Mouse (Mus musculus) lung, postnatal 25 days (tissue): ENCODE measurements around the gene Spag7.

Experiments
- DNase-seq: peaks from one replicate; pipeline ENCODE4 v3.0.0; 2022; ENCODE audit warnings: low spot score

The Spag7 gene

DNA sequence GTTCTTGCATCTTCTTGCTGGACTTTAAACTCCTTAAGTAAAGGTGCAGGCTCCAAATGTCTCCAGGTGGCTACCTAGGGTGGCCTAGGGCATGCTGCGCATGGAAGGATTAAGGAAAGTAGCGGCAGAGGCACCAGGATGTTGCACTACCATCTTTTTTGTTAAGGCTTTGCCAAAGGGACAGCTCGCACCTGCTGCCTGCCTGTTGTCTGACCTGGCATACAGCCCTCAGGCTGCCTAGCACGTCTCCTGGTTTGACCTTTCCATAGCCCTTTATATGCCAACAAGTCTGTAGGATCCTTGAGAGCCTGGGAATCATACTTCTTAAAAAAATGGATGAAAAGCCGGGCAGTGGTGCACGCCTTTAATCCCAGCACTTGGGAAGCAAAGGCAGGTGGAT, 26.2 kb downstream of the Spag7 start:
- DNase-seq = no peak

DNA sequence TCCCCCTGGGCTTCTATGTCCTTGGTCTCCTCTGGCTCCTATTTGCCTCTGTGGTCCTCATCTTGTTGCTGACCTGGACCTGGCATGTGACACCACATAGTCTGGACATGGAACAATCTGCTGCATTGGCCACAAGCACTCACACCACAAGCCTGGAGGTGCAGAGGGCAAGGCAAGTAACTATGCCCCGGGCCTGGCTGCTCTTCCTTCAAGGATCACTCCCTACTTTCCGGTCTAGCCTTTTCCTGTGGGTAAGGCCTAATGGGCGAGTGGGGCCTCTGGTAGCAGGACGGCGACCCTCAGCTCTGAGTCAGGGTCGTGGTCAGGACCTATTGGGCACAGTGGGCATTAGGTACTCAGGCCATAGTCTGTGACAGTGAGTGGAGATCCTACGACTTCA, 28.0 kb downstream of the Spag7 start:
- DNase-seq = no peak

DNA sequence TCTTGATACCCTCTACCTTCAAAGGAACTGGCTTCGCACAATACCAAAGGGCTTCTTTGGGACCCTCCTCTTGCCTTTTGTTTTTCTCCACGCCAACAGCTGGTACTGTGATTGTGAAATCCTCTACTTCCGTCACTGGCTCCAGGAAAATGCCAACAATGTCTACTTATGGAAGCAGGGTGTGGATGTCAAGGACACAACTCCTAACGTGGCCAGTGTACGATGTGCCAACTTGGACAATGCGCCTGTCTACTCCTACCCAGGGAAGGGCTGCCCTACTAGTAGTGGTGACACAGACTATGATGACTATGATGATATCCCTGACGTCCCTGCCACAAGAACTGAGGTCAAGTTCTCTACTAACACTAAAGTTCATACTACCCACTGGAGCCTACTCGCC, 29.2 kb downstream of the Spag7 start:
- no peak for DNase-seq

DNA sequence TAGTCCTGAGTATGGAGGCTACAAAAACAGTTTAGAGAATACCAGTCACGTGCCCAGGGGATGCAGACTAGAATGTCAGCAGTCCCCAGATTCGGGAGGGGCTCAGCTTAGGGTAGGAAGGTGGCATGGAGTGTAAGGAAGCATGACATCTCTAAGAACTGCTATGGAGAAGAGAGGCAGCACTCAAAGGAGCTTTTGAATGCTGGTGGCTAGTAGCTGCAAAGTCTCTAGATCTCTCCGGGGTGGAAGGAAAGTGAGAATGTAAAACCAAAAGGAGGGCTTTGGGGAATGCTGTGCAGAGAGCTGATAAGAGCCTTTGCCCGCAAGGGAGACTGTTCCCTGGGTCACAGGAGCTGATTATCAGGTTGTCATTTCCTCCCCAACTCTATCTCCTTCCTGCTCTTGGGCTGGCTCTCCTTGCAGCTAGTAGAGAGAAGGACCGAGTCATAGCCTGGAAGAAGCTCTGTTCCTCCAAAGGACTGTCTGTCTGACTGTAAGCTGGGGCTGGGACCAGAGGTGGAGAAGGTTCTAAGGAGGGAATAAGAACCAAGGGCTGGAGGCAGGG, 30.4 kb downstream of the Spag7 start, which contains the start of gene Gp1ba:
TSS of gene Gp1ba (plus strand) at position 409 of the 565 bp plus-strand sequence.
- no peak for DNase-seq

DNA sequence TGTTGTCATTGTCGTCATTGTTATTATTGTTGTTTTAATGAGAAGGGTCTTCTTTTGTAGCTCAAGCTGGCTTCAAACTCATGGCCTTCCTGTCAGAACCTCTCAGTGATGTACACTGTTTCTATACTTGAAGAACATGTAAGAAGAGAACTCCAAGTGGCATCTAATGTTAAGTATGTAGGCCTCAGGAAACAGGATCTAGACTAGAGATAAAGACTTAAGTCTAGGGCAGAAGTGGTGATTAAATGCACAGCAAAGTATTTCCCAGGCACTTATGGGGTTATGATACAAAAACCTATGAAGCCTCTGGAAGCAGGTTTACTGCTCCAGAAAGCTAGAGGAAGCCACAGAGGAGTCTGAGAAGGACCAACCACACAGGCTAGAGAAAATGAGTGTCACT, 30.9 kb downstream of the Spag7 start:
- no peak for DNase-seq

DNA sequence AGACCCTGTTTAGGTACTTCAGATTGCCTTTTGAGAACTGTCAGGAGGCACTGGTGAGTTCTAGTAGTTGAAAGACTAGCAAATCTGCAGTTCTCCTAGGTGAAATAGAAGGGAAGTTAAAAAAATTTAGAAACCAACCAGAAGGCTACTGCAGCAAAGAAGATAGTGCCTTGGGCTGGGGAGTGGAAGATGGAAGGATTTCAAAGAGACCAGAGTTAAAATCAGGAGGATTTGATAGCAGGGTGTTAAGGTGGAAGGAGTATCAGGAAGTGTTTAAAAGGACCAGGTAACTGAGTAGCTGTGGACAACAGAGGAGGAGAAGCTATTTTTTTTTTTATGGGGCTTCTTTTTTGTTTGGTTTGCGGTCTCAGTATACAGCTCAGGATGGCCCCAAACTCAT, 31.5 kb downstream of the Spag7 start:
- no peak for DNase-seq

DNA sequence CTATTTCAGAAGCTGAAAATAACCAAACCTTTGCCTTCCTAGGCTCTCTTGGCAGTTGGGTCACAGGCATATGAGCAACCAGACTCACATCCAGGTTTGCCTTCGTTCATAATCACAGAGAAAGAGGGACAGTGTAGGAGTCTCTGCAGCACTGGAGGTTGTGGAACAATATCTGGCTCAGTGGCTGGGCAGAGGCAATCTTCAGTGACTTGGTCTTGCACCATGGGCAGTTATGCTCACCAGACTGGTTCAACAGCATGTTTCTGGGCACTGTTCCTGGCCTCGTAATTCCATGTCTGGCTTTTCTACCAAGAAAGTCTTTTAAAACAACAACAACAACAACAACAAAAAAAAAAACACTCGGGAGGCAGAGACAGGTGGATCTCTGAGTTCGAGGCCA, 33.6 kb downstream of the Spag7 start:
- no peak for DNase-seq

DNA sequence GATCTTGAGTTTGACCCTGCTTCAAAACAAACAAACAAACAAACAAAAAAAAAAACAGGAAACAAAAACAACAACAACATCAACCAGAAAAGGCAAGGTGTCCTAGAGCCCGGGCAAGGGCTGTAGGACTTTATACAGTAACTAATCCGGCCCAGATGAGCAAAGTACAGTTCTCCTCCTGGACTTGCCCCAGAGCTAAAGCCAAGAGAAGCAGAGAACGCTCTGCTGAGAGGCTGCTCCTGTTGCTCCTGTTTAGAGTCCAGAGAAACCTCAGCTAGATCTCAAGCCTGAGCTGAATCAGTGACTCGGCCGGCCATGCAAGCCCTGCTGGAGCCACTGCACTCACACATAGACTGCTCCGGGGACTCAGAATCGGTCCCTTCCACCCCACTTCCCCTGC, 39.1 kb downstream of the Spag7 start:
- DNase-seq = no peak

DNA sequence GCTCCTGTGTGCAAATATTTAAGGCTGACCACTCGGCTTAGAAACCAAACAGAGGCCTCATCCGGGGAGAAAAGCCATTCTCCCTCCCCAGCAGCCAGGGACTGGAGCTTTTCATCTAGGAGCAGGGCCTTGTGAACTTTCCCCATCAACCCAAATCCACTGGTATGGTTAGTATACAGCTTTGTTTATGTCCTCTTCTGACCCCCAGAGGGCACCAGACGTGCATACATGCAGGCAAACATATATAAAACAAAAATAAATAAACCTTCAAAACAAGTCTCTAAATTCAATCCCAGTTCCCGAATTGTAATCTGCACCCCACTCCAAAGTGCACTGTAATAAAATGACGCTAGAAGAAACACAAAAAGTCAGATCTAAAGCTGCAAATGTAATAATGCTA, 39.7 kb downstream of the Spag7 start:
- no peak for DNase-seq

DNA sequence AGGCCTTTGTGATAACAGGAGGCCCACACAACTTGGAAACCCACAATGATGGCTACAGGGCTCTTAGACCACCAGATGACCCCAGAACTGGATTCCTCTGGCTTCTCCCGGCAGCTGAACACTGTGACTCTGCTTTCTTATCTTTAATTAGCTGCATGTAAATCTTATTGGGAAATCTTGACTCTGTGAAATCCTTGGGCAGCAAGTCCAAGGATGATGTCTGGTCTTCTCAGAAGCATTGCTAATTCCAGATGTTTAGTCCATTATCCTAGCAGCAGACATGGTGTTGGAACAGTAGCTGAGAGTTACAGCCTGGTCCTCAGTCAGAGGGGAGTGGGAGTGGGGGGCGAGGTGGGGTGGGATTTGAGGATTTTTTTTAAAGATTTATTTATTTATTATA, 40.8 kb downstream of the Spag7 start:
- DNase-seq = no peak

DNA sequence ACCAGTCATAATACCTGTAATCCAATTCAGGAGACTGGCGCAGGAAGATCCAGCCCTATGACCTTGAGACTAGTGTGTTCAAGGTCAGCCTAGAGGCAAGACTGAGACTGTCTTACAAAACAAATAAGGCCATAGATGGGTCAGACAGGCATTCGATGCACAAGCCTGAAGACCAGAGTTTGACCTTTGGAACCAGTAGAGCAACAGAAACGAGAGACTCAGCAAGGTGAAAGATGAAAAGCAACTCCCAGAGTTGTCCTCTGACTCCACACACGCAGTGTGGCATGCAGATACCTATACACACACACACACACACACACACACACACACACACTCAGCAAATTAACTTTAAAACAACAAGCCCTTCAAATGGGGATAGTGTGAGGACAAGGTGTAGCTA, 42.3 kb downstream of the Spag7 start:
- no peak for DNase-seq

DNA sequence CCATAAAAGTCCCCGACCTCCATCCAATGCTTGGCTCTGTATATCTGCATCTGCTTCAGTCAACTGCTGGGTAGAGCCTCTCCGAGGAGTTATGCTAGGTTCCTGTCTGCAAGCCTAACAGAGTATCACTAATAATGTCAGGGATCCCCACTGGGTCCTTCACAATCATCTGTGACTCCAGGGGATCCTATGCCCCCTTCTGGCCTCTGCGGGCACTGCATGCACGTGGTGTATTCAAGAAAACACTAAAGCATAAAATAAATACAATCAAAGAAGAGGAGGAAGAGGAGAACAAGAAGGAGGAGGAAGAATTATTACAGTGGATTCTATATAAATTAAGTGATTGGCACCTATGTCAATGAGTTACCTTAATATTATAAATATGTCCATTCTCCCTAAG, 43.7 kb downstream of the Spag7 start:
- DNase-seq = no peak

DNA sequence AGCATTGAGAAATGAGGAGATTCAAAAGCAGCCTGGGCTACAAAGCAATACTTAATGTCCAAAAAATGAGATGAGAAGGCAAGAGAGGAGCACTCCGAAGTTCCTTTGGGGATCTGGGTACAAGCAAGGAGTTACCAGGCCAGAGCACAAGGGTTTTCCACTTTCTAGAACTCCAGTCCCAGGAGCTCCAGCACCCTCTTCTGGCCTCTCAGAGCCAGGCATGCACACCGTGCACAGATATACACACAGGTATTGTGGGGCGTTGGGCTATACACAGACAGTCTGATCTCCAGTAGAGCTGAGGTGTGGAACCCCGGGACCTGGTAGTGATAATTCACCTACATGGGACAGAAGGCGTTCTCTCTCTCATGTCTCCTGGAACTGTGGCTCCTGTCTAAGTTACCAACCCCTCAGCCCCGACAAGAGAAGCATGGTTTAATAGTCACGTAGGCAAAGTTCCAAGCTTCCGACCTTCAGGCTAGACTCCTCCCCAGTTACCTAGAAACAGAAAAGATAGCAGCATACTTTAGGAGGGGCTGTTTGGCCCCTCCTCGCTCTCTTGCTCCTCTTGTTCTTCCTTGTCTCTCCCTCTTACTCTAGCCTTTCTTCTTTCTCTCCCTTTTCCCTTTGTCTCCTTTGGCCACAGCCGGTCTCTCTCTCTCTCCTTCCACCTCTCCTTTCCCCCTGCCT, 46.0 kb downstream of the Spag7 start:
- no peak for DNase-seq

DNA sequence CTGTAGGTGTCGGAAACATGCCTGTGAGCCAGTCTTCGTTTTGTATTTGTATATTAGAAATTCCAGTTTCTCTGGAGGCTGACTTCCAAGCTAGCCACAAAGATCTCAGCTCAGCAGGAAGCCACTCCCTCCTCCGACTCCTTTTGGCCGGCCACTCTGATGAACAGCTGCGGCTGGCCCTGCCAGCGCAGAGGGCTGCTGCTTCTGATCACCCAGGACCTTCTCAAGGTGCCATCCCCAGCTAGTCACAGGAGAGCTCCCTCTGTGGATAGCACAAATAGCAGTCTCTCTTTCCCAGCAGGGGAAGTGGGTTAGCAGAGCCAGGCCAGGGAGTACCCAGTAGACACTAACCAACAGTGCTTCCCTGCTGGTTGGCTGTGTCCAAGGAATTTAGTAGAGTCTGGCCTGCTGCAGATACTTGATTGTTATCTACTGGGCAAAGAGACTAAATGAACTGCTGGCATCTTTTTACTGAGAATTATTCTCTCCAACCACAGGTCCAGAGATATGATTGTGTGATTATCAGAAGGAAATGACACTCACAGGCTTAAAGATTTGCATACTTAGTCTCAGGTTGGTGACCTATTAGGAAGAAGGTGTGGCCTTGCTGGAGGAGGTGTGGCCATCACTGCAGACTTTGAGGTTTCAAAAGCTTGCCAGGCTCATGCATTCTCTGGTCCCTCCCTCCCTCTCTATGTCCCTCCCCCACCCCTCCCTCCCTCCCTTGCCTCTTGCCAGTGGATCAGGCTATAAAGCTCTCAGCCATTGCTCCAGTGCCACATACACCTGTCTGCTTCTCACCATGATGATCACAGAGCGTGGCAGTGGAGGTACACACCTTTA, 47.0 kb downstream of the Spag7 start:
- no peak for DNase-seq

DNA sequence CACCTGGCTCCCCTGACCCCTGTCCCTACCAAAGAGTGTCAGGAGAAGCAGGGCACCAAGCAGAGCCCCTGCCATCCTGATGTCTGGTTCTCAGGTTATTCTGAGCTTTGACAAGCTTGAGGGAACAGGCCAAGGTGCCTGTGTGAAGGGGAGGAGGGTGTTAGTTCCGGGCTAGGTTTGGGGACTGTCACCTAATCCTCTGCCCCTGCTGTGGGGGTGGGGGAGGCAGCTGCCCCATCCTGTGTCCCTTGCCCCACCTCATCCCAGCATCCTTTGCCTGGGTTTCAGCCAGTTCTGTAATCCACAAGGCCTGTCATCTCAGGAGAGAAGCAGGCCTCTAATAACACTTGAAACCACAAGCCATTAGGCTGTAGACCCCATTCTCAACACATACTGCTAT, 50.1 kb downstream of the Spag7 start, which contains the start of gene Chrne:
TSS of gene Chrne (minus strand) at position 116 of the 400 bp plus-strand sequence.
- DNase-seq = no peak

DNA sequence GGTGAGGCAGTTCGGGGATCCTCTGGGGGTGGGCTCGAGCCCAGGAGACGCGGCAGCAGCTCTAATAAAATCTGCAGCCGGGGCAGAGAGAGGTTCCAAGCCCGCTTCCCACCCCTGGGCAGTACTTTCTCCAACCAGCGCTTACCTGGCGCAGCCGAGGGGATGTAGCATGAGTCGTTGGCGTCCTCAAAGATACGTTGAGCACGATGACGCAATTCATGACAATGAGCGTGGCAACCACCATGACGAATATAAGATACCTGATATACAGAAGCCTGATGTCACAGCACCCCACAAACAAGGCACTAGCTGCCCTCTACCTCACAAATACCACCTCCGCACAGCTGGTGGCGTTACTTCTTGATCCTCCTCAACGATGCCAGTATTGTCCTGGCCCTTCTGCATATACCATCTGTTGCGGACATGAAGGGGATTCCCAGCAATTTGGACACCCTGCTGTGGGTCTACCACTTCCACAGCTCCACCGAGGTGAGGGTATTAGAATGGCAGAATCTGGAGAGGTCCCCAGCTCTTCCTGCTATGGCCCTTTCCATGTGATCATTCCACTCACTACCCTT, 53.6 kb downstream of the Spag7 start, which contains the start of gene 4930544D05Rik:
TSS of gene 4930544D05Rik (plus strand) at position 333 of the 578 bp plus-strand sequence.
- DNase-seq = no peak

DNA sequence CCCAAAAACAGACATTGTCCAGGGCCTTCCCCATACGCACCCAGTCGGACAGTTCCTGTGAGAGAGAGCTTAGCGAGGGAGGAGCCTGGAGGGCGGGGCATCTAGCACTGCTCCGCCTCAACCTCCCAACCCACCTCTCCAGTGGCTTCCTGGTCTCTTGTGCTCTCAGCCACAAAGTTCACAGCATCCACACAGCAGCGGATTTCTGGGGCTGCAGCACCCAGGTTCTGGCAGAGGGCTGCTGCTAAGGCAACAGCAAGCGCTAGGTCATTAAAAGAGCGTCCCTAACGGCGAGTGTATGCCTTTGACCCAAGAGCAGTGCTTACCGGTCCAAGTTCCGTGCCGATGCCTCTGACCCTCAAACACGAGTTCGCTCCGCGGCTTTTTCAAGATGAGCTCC, 54.1 kb downstream of the Spag7 start:
- peak; percentile 81 for DNase-seq
